Mouse (Mus musculus) limb, embryonic 13.5 days (tissue): ENCODE data around the gene Phldb2. TPM values are rescaled to one million over a fixed set of nuclear protein-coding genes. Genes with fewer than 3 reads are reported as not detected.

ENCODE experiments used
- ATAC-seq: fragments of 200-750 bp; cut with Nextera tagmentation; 2 replicates; pipeline ENCODE4 v1.8.0; 2017; ENCODE audit warnings: low read depth, moderate number of reproducible peaks, moderate TSS enrichment; ENCODE audit not compliant: low FRiP score
- H3K27ac ChIP-seq: fragments of 300-500 bp; sonication (generic); 2 replicates; pipeline ENCODE4 v1.5.1; 2015; ENCODE audit warnings: inconsistent platforms, mild to moderate bottlenecking, moderate library complexity
- H3K27me3 ChIP-seq: fragments of 300-500 bp; sonication (generic); 2 replicates; pipeline ENCODE4 v1.6.1; 2015; ENCODE audit warnings: mild to moderate bottlenecking, inconsistent platforms
- H3K36me3 ChIP-seq: fragments of 300-500 bp; sonication (generic); 2 replicates; pipeline ENCODE4 v1.6.1; 2015; ENCODE audit warnings: inconsistent platforms, mild to moderate bottlenecking, moderate library complexity
- H3K4me1 ChIP-seq: fragments of 300-500 bp; sonication (generic); 2 replicates; pipeline ENCODE4 v1.6.1; 2015; ENCODE audit warnings: inconsistent platforms
- H3K4me2 ChIP-seq: fragments of 300-500 bp; sonication (generic); replicated peaks from 2 replicates; pipeline ENCODE4 v1.6.1; 2015; ENCODE audit warnings: inconsistent platforms, mild to moderate bottlenecking, moderate library complexity
- H3K4me3 ChIP-seq: fragments of 300-500 bp; sonication (generic); 2 replicates; pipeline ENCODE4 v1.5.1; 2015; ENCODE audit warnings: moderate library complexity, mild to moderate bottlenecking, inconsistent platforms
- H3K9ac ChIP-seq: fragments of 300-500 bp; sonication (generic); 2 replicates; pipeline ENCODE4 v1.6.1; 2015; ENCODE audit warnings: mild to moderate bottlenecking, inconsistent platforms
- H3K9me3 ChIP-seq: fragments of 300-500 bp; sonication (generic); 2 replicates; pipeline ENCODE4 v1.6.1; 2016; ENCODE audit warnings: inconsistent platforms
- WGBS: fragments of 180-500 bp; shearing (Covaris S2); methylation state at CpG from one replicate; pipeline ENCODE4 v1.1.7; 2015; 5-methylcytosine and 5-hydroxymethylcytosine counted together
- polyA plus RNA-seq: library from polyadenylated mRNA; unstranded; fragments of >200 nt; fragmentation: Nextera tagmentation; extraction: Ambion mirVana; gene quantifications from 2 replicates; pipeline ENCODE4 v1.2.1, GENCODE M21; 2015

The Phldb2 gene
- polyA plus RNA-seq, 1 experiment from 2014 or later = 77.8 TPM

GRCm38 (mm10) chr16:45923731-45924424 is 29.5 kb downstream of the Phldb2 start:
- Histone ChIP-seq H3K27me3 (no peaks in the 10 kb centered on the region), H3K36me3 (no peaks in the 10 kb centered on the region), H3K27ac (peak overlapping the region; percentile 73), H3K4me3 (no peak overlapping the region), H3K9ac (no peak overlapping the region), H3K9me3 (no peaks in the 10 kb centered on the region), H3K4me2 (no peak overlapping the region), H3K4me1 (peaks cover 49% of the 10 kb centered on the region)
- WGBS = 30% methylated on average over 6 of the region's 6 CpGs
- ATAC-seq = peak; percentile 34; the same call in 1 of the 2 replicates

GRCm38 (mm10) chr16:45922546-45923229 is 30.7 kb downstream of the Phldb2 start:
- peaks cover 45% of the 10 kb centered on the region for H3K4me1 ChIP-seq
- ATAC-seq = peak; percentile 70
- H3K9ac ChIP-seq = no peak overlapping the region
- no peaks in the 10 kb centered on the region for H3K27me3 ChIP-seq
- H3K27ac ChIP-seq = peak overlapping the region; percentile 73
- H3K36me3 ChIP-seq = no peaks in the 10 kb centered on the region
- 51% methylated on average over 8 of the region's 8 CpGs for WGBS
- no peaks in the 10 kb centered on the region for H3K9me3 ChIP-seq
- no peak overlapping the region for H3K4me2 ChIP-seq
- H3K4me3 ChIP-seq = no peak overlapping the region

GRCm38 (mm10) chr16:45919572-45919971 is 33.8 kb downstream of the Phldb2 start:
- no peak for ATAC-seq
- H3K36me3 ChIP-seq = no peaks in the 10 kb centered on the region
- WGBS = 52% methylated on average over 8 of the region's 8 CpGs
- no peak overlapping the region for H3K4me3 ChIP-seq
- H3K4me2 ChIP-seq = no peak overlapping the region
- no peak overlapping the region for H3K9ac ChIP-seq
- no peaks in the 10 kb centered on the region for H3K27me3 ChIP-seq
- H3K4me1 ChIP-seq = peaks cover 36% of the 10 kb centered on the region
- no peak overlapping the region for H3K27ac ChIP-seq
- H3K9me3 ChIP-seq = no peaks in the 10 kb centered on the region

- WGBS = 69% methylated on average over 8 of the region's 8 CpGs
- no peaks in the 10 kb centered on the region for H3K27me3 ChIP-seq
- no peak overlapping the region for H3K27ac ChIP-seq
- H3K4me3 ChIP-seq = no peak overlapping the region
- ATAC-seq = no peak
- no peaks in the 10 kb centered on the region for H3K36me3 ChIP-seq
- H3K9ac ChIP-seq = no peak overlapping the region
- no peak overlapping the region for H3K4me2 ChIP-seq
- H3K4me1 ChIP-seq = no peaks in the 10 kb centered on the region
- no peaks in the 10 kb centered on the region for H3K9me3 ChIP-seq
Observed at GRCm38 (mm10) chr16:45903595-45903994, 49.8 kb downstream of the Phldb2 start.

GRCm38 (mm10) chr16:45898459-45898858 is 54.9 kb downstream of the Phldb2 start:
- Histone ChIP-seq H3K27me3 (no peaks in the 10 kb centered on the region), H3K4me1 (peaks cover 15% of the 10 kb centered on the region), H3K27ac (no peak overlapping the region), H3K4me2 (no peak overlapping the region), H3K4me3 (no peak overlapping the region), H3K9ac (no peak overlapping the region), H3K9me3 (no peaks in the 10 kb centered on the region), H3K36me3 (no peaks in the 10 kb centered on the region)
- WGBS = 83% methylated on average over 3 of the region's 3 CpGs
- no peak for ATAC-seq

- ATAC-seq = no peak; the same call in 1 of the 2 replicates
- 18% methylated on average over 2 of the region's 2 CpGs for WGBS
Observed at GRCm38 (mm10) chr16:45896587-45896986, 56.8 kb downstream of the Phldb2 start.

GRCm38 (mm10) chr16:45894998-45895397 is 58.4 kb downstream of the Phldb2 start:
- Histone ChIP-seq H3K27me3 (no peaks in the 10 kb centered on the region), H3K9ac (no peak overlapping the region), H3K4me3 (no peak overlapping the region)

More at GRCm38 (mm10) chr16:45896587-45896986, 56.8 kb downstream of the Phldb2 start:
- Histone ChIP-seq H3K4me3 (no peak overlapping the region), H3K36me3 (no peaks in the 10 kb centered on the region), H3K4me1 (peaks cover 26% of the 10 kb centered on the region), H3K27me3 (no peaks in the 10 kb centered on the region), H3K9me3 (no peaks in the 10 kb centered on the region), H3K9ac (no peak overlapping the region), H3K27ac (no peak overlapping the region), H3K4me2 (no peak overlapping the region)

GRCm38 (mm10) chr16:45893796-45894195 is 59.6 kb downstream of the Phldb2 start:
- no peak for ATAC-seq
- Histone ChIP-seq H3K27ac (peak overlapping the region; percentile 18; the same call in 1 of the 2 replicates), H3K36me3 (no peaks in the 10 kb centered on the region), H3K4me1 (peaks cover 38% of the 10 kb centered on the region), H3K9ac (no peak overlapping the region), H3K4me3 (no peak overlapping the region), H3K4me2 (no peak overlapping the region), H3K9me3 (no peaks in the 10 kb centered on the region), H3K27me3 (no peaks in the 10 kb centered on the region)
- 59% methylated on average over 2 of the region's 2 CpGs for WGBS

More at GRCm38 (mm10) chr16:45894998-45895397, 58.4 kb downstream of the Phldb2 start:
- no peak for ATAC-seq
- Histone ChIP-seq H3K27ac (no peak overlapping the region), H3K4me1 (peaks cover 29% of the 10 kb centered on the region), H3K36me3 (no peaks in the 10 kb centered on the region), H3K9me3 (no peaks in the 10 kb centered on the region), H3K4me2 (no peak overlapping the region)
- 31% methylated on average over 5 of the region's 5 CpGs for whole genome bisulfite sequencing

GRCm38 (mm10) chr16:45892928-45893327 is 60.5 kb downstream of the Phldb2 start:
- Histone ChIP-seq H3K27me3 (no peaks in the 10 kb centered on the region), H3K9me3 (no peaks in the 10 kb centered on the region), H3K36me3 (no peaks in the 10 kb centered on the region), H3K4me3 (no peak overlapping the region), H3K9ac (no peak overlapping the region), H3K4me2 (no peak overlapping the region), H3K27ac (peak overlapping the region; percentile 73), H3K4me1 (peaks cover 38% of the 10 kb centered on the region)
- ATAC-seq = peak; percentile 58
- WGBS = 16% methylated on average over 1 of the region's 1 CpGs

GRCm38 (mm10) chr16:45890471-45891200 is 62.8 kb downstream of the Phldb2 start:
- Histone ChIP-seq H3K36me3 (no peaks in the 10 kb centered on the region), H3K27me3 (no peaks in the 10 kb centered on the region), H3K4me3 (no peak overlapping the region), H3K9ac (no peak overlapping the region), H3K4me1 (peaks cover 30% of the 10 kb centered on the region), H3K27ac (no peak overlapping the region), H3K9me3 (no peaks in the 10 kb centered on the region), H3K4me2 (no peak overlapping the region)
- ATAC-seq = no peak
- 76% methylated on average over 4 of the region's 4 CpGs for WGBS

- Histone ChIP-seq H3K4me2 (no peak overlapping the region), H3K27ac (no peak overlapping the region), H3K9me3 (no peaks in the 10 kb centered on the region), H3K4me3 (no peak overlapping the region), H3K36me3 (no peaks in the 10 kb centered on the region), H3K4me1 (peaks cover 30% of the 10 kb centered on the region), H3K9ac (no peak overlapping the region), H3K27me3 (no peaks in the 10 kb centered on the region)
- 32% methylated on average over 4 of the region's 4 CpGs for WGBS
- no peak for ATAC-seq
Observed at GRCm38 (mm10) chr16:45889636-45890035, 63.8 kb downstream of the Phldb2 start.

- H3K4me3 ChIP-seq = no peak overlapping the region
- no peak for ATAC-seq
- no peaks in the 10 kb centered on the region for H3K36me3 ChIP-seq
- H3K27me3 ChIP-seq = no peaks in the 10 kb centered on the region
- H3K4me1 ChIP-seq = peaks cover 17% of the 10 kb centered on the region
- 62% methylated on average over 5 of the region's 5 CpGs for WGBS
- no peak overlapping the region for H3K9ac ChIP-seq
- no peaks in the 10 kb centered on the region for H3K9me3 ChIP-seq
- H3K4me2 ChIP-seq = no peak overlapping the region
- no peak overlapping the region for H3K27ac ChIP-seq
Observed at GRCm38 (mm10) chr16:45886599-45886998, 66.8 kb downstream of the Phldb2 start.
